Mouse (Mus musculus): ENCODE measurements at regions not wholly inside any gene's neighbourhood (a gene's known extent, or its start where the extent isn't known, plus 50 kb on each side); places are given as distances from the start of the nearest gene placed in this dataset.

DNA sequence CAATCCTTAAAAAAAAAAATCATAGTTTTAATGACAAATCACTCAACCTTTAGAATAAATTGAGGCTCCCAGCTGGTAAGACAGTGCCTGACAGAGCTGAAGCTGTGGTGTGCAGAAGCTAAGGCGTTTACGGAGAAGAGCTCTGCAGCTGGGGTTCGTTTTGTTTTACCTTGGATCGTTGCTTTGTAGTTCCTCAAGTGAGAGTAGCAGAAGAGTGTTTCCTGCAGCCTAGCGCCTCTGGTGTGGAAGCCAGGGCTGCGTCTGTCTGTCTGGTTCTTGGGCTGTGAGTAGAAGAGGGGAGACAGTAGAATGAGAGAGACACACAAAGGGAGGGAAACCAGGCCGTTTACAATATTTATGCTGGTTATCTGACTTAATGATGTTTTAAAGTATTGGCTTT lies 296.8 kb downstream of the Irs2 start:
- no peak for ATAC-seq

DNA sequence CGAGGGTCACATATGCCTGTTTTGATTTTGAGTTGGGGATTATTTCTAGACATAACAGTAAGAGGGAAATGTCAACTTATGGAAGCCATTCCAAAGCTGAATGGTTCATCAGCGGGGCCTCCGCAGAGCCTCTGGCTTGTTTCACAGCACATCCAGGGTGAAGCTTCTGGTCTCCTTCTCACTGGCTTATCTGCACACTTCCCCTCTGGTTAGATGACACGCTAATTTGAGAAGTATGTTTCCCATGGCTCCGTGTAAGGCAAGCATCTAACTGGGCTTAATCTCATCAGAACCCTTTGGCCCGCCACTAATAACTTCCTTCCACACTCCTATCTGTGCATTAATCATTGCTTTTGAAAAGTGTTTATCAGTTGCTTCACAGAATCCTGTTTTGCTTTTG lies 299.7 kb downstream of the Irs2 start:
- no peak for ATAC-seq

DNA sequence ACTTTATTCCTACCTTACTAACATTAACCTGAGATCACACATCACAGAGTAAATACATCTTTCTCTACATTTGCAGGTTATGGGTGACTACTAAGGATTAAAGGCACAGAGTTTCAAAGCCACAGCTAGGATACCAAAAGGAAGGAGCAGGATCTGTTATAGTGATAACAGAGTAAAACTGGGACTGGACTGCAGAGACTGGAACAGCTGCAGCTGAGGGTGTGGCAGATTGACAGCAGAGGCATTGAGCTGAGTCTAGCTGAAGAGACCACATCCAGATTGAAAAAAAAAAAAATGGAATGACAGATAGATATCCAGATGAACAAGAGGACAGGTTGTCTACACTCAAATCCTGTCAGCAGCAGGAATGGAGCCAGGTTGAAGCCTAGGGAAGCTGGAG lies 301.1 kb downstream of the Irs2 start:
- no peak for ATAC-seq

DNA sequence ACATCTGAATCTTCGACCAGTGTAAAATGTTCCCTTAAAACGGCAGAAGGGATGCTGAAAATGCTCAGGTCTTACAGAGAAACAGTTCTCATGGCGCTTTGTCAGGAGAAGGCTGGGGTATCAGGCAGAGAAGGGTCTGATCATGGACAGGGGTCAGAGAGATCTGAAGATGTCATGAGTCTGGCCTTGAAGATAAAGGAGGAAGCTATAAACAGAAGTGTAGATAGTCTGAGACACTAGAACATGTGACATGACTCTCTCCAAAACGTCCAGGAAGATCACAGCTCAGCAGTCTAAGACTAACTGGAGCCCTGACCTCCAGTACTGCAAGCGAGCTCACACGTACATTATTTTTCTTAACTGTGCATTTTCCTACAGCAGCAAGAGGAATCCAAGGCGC lies 302.3 kb downstream of the Irs2 start:
- no peak for ATAC-seq

DNA sequence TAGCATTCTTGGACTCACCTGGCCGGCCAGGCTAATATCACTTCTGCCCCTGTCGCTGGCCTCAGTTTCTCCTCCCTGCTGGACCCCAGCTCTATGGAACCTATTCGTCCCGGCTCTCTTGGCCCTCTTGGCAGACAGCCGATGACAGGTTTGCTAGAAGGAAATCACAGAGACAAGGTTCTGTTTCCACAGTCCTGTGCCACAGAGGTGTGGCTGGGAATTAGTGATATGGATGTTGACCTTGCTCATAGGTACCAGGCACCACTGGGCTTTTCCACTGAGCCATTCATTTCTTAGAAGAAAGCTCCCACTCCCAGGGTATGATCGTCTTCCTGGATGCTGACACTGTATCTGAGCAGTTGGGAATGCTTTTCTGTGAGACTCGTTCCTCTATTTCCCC lies 305.5 kb downstream of the Irs2 start:
- ATAC-seq = no peak

DNA sequence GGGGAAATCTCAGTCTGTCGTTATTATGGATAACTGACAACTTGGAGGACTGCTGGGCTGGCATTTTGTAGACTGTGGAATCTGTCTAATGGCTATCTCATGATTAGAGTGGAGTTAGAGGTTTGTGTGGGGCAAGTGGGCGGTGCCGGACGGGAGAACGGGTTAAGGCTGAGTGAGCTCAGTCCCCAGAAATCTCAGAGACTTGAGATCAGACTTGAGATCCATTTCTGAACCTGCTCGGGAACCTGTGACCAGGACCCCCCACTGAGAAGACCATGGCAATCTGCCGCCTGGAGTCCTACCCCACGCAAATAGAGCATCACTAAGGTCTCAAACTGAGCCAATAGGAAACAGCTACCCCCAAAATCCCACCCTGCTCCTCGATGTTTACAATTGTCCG lies 306.0 kb downstream of the Irs2 start:
- no peak for ATAC-seq

DNA sequence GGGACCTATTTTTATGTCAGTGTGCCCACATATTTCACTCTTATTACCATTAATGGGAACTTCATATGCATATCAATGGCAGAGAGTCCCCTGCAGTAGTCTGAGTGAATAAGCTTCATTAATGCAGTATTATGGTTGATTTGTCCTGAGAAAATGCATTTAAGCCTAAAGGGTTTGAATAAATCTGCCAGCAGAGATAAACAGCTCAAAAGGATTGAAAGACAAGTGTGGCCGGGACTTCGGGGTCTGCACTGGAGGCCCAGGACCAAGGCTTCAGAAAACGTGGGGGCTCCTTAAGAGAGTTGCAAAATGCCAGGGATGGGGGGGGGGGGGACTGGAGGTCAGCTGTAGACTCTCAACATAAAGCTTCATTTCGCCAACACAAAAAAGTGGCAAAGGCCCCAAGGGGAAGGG lies 306.6 kb downstream of the Irs2 start:
- no peak for ATAC-seq

DNA sequence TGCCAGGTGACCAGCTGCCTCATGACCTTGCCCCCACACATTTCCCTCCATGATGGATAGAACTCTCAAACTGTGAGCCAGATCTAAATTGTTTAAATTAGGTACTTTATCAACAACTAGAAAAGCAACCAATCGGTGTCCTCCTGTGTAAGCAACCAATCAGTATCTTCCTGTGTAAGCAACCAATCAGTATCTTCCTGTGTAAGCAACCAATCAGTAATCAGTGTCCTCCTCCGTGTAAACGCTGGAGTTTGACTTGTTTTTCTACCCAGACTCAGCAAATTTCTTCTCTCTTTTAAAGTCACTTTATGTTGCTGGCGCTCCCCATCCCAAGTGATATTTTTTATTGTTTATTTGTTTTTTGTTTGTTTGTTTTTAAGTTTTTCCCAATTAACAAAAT lies 307.0 kb downstream of the Irs2 start:
- no peak for ATAC-seq

DNA sequence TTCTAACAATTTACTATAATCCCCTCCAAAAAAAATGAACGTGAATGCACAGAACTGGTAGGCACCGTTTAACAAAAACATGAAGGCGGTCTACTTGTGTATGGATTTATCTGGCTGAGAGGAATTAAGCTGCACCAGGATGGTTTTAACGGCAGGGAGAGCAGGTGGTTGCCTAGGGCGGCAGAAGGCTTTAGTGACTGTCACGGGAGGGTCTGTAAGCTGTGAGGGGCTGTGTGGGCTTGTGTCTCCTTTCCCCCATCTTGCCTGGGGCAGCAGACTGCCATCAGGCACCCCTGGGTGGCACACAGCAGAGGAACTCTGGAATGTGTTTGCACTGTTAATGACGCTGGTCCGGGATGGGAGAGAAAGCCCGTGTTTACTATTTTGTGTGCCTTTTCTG lies 308.6 kb downstream of the Irs2 start:
- no peak for ATAC-seq

DNA sequence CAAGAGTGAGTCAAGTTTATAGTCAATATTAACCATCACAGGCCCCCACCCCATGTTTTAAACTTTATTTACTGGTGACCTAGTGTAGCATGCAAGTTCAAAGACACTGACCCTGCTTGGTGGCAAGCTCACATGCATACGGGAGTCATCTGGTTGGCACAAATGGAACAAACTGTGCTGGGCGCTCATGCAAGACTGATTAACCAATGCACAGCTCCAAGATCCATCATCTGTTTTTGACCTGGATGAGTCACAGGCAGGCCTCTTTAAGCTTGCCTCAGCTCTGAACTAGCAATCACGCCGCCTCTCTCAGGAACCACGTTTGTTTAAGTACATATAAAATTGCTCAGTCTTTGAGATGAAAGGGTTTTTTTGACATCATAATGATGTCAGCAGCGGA lies 313.1 kb downstream of the Irs2 start:
- ATAC-seq = no peak

DNA sequence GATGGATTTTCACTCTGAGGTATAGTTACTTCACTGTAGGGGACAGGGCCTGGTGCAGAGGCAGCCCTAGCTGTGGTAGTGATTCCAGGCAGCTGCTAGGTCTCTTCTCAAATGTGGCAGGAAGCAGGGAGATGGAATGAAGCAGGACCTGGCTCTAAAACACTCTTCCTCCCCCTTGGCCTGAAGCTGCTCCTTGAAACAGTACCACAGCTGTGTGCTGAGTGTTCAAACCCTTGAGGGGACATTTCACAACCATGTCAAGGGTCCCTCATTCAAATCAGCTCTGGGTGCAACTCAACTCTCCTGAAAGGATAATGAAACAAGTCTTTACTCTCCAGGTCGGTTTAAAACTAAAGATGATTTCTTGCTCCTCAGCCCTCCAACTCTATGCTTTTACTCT lies 317.6 kb downstream of the Irs2 start:
- no peak for ATAC-seq

DNA sequence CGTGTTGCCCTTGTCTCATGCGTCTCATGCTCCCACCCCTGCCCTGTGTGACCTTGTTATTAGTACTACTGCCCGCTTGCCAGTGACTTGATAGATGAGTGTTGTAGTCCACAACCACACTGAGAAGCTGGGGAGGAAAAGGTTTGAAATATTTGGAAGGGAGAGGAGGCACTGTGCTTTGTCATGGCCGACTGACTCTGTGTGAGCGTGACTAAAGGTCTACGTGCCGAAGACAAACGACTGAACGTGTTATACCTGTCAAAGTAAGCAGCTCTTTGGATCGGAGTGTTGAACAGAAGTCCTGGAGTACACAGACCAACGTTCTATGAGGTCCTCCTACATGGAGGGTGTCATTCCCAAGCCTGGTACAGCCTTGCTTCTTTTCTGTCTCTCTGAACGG lies 318.4 kb downstream of the Irs2 start:
- no peak for ATAC-seq

DNA sequence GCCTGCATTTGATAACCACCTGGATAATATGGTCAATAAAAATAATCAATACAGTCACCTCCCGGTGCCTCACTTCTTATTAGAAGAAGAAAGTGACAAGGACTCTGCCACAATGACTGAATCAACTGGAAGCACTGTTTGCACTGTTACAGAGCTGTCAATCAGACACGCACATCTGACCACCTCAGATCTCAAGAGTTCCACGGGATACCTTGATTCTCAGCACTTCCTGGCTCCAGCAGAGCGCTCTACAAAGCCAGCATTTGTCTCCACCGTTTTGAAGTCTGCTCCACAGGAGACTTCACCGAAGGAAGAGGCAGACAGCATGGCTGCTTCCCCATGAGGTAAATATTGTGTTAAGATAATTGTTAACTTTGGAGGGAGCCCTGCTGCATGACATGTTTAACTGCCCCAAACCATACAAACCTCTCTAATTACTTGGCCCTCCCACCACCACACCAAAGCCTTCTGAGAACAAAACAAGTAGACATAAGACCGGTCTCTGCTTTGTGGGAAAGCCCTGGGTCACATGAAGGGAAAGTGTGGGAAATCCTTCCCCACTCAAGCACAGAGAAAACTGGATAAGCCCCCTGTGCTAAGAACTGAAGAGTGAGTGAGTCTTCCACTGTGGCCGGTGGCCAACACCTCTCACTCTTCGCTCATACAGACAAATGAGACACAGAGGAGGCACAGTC lies 320.2 kb downstream of the Irs2 start:
- no peak for ATAC-seq
